Comparison of ENCODE assay signal across 17 mouse cellular contexts in the genomic region with DNA sequence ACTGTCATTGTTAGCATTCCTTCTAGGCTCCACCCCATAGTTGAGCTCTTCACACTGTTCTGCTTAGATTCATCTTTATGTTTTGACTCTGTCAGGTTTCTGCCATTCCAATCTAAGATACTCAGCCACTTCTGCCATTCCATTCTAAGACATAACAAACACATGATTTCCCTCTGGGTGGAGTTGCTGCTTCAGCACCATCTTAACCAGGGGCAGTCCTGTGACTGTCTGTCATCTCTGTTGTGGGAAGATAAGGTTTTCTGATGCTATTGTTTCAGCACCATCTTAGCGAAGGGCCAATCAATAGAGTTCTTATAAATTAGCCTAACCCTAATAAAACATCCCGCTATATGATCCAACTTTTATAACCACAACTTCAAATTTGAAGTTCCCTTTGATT.
"Had no signal": no experiment of that assay in that cellular context is flagged by ENCODE, and none has a peak within 500 bp of the region (broad histone marks: within the 10 kb centered on the region; RNA-seq: fewer than 3 reads in every experiment).

No protein-coding gene starts in this region.

- H3K9ac ChIP-seq: lung, embryonic 15.5 days; neural tube, embryonic 12.5 days; neural tube, embryonic 15.5 days; stomach, embryonic 15.5 days had no signal

- H3K4me1 ChIP-seq: lung, embryonic 15.5 days; neural tube, embryonic 12.5 days; neural tube, embryonic 15.5 days; stomach, embryonic 15.5 days had no signal

- H3K36me3 ChIP-seq: lung, embryonic 15.5 days; neural tube, embryonic 12.5 days; neural tube, embryonic 15.5 days; stomach, embryonic 15.5 days had no signal

- H3K27me3 ChIP-seq: lung, embryonic 15.5 days; neural tube, embryonic 12.5 days; stomach, embryonic 15.5 days had no signal

- H3K4me2 ChIP-seq: lung, embryonic 15.5 days; neural tube, embryonic 12.5 days; neural tube, embryonic 15.5 days; stomach, embryonic 15.5 days had no signal

- H3K27ac ChIP-seq: kidney, postnatal 0 days; left cerebral cortex, adult 2 months; lung, embryonic 15.5 days; neural tube, embryonic 12.5 days; neural tube, embryonic 15.5 days; stomach, embryonic 15.5 days had no signal

- H3K9me3 ChIP-seq: lung, embryonic 15.5 days; neural tube, embryonic 12.5 days; neural tube, embryonic 15.5 days; stomach, embryonic 15.5 days had no signal

- H3K4me3 ChIP-seq: left cerebral cortex, adult 2 months; lung, embryonic 15.5 days; neural tube, embryonic 12.5 days; neural tube, embryonic 15.5 days; stomach, embryonic 15.5 days had no signal

- ATAC-seq: intestine, postnatal 0 days had no signal

- DNase-seq: kidney, adult 2 months; kidney, postnatal 25 days; layer of hippocampus, postnatal 36 days; lung, adult 18-20 months; lung, postnatal 10 days; lung, postnatal 36 days; midbrain, embryonic 14.5 days; right cerebral cortex, postnatal 14 days; spleen, adult 18-20 months; thymus, postnatal 25 days had no signal
